In the genomic region with DNA sequence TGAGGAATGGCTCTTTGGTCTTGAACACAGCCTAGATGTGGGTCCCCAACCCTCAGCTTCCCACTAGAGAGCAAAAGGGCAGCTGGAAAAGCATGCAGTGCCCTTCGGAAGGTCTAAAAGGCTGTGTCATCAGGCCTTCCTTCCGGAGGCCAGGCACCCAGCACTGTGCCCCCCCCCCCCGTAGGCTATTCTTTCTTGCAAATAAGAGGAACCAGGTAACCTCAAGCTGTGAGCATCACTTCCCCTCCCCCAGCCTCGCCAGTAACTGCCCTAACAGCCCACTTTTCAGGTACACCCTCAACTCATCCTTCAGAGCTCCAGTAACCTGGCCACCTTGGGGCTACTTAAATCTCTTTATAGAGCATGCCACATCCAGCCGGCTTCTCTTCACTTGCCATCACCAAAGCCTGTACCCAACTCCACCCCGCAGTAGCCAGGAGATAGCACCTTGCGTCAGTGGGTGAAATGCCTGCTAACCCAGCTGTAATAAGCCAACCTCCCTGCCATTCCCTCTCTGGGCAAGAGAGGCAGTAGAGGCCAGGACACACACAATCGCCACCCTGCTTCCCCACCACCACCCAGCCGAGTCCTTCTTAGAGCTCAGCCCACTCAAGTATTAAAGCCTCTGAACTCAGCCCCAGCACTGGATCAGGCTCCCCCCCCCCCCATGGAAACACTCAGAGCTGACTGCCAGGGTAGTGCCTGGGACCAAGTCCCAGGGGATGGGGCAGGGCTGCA, we compare ENCODE assay signal across 8 mouse cellular contexts. TPM values are rescaled to one million over a fixed set of nuclear protein-coding genes. Genes with fewer than 3 reads are reported as not detected.
DNase-seq lines count a peak whose midpoint lies in the region; ATAC-seq and TF ChIP-seq lines count a peak whose summit lies in the region.

No protein-coding gene starts in this region.

- no peaks in the 10 kb centered on the region for H3K9me3 ChIP-seq in forebrain, embryonic 15.5 days
- H3K9me3 ChIP-seq in forebrain, embryonic 14.5 days (replicated peaks; ENCODE audit: control insufficient read depth, low read length), result no peaks in the 10 kb centered on the region
- H3K9me3 ChIP-seq in ES-E14 (ENCODE audit: control insufficient read depth, insufficient read depth, low read depth, low read length), result no peaks in the 10 kb centered on the region
- no peaks in the 10 kb centered on the region for H3K9me3 ChIP-seq in embryonic facial prominence, embryonic 14.5 days (ENCODE audit: control insufficient read depth, low read length)
- no peaks in the 10 kb centered on the region for H3K9me3 ChIP-seq in kidney, embryonic 15.5 days (replicated peaks)
- no peaks in the 10 kb centered on the region for H3K9me3 ChIP-seq in stomach, embryonic 15.5 days

- H3K36me3 ChIP-seq in forebrain, embryonic 15.5 days, result no peaks in the 10 kb centered on the region
- no peaks in the 10 kb centered on the region for H3K36me3 ChIP-seq in forebrain, embryonic 14.5 days (ENCODE audit: control insufficient read depth, insufficient read depth, low read length)
- H3K36me3 ChIP-seq in ES-E14 (ENCODE audit: control insufficient read depth, insufficient read depth, low read length, poor library complexity, severe bottlenecking), result peaks cover 2% of the 10 kb centered on the region; the same call in 1 of the 2 replicates
- H3K36me3 ChIP-seq in embryonic facial prominence, embryonic 14.5 days (ENCODE audit: control insufficient read depth, insufficient read depth, low read length), result no peaks in the 10 kb centered on the region
- no peaks in the 10 kb centered on the region for H3K36me3 ChIP-seq in kidney, embryonic 15.5 days
- no peaks in the 10 kb centered on the region for H3K36me3 ChIP-seq in macrophage (ENCODE audit: inconsistent target)
- no peaks in the 10 kb centered on the region for H3K36me3 ChIP-seq in stomach, embryonic 15.5 days

- H3K79me2 ChIP-seq in macrophage (ENCODE audit: inconsistent target), result peaks cover 62% of the 10 kb centered on the region

- ATAC-seq in forebrain, embryonic 15.5 days (replicated peaks), result no peak
- ATAC-seq in forebrain, embryonic 14.5 days, result no peak
- no peak for ATAC-seq in embryonic facial prominence, embryonic 14.5 days (ENCODE audit: low read depth)
- 0 out of 2 replicates have a peak, but pooled peaks have one; percentile 9 for ATAC-seq in kidney, embryonic 15.5 days (replicated peaks; ENCODE audit: low FRiP score)
- no peak for ATAC-seq in stomach, embryonic 15.5 days (ENCODE audit: insufficient read depth, low FRiP score, low read depth)

- in situ Hi-C loops in ES-E14 (cut with MboI; ENCODE audit: low sequenced_read_pairs in 2 of 2, unreplicated experiment in 2 of 2), result no loop called here

- H3K4me1 ChIP-seq in forebrain, embryonic 15.5 days, result peaks cover 14% of the 10 kb centered on the region
- H3K4me1 ChIP-seq in forebrain, embryonic 14.5 days (ENCODE audit: control insufficient read depth, insufficient read depth, low read length), result no peaks in the 10 kb centered on the region
- H3K4me1 ChIP-seq in ES-E14 (ENCODE audit: control insufficient read depth in 2 of 2, insufficient read depth in 2 of 2, low read length in 2 of 2, poor library complexity in 1 of 2), result peaks cover 3 to 31% of the 10 kb centered on the region in 2 experiments; a peak in 3 of 4 replicates
- peaks cover 13% of the 10 kb centered on the region for H3K4me1 ChIP-seq in embryonic facial prominence, embryonic 14.5 days (ENCODE audit: control insufficient read depth, insufficient read depth, low read length)
- H3K4me1 ChIP-seq in kidney, embryonic 15.5 days, result peaks cover 29% of the 10 kb centered on the region
- 0 out of 2 replicates have a peak, but pooled peaks cover 11% of the 10 kb centered on the region for H3K4me1 ChIP-seq in stomach, embryonic 15.5 days

- 42% methylated on average over 9 of the region's 9 CpGs for WGBS in forebrain, embryonic 15.5 days
- 47% methylated on average over 9 of the region's 9 CpGs for WGBS in forebrain, embryonic 14.5 days
- 59% methylated on average over 8 of the region's 9 CpGs for WGBS in embryonic facial prominence, embryonic 14.5 days
- 41% methylated on average over 9 of the region's 9 CpGs for WGBS in kidney, embryonic 15.5 days
- WGBS in macrophage (ENCODE audit: missing documents), result 2% methylated on average over 9 of the region's 9 CpGs
- WGBS in stomach, embryonic 15.5 days, result 42% methylated on average over 9 of the region's 9 CpGs

- no peak overlapping the region for H3K27ac ChIP-seq in forebrain, embryonic 15.5 days (replicated peaks)
- no peak overlapping the region for H3K27ac ChIP-seq in forebrain, embryonic 14.5 days (ENCODE audit: low read depth, low read length)
- H3K27ac ChIP-seq in ES-E14 (ENCODE audit: insufficient read depth, low read depth, low read length, poor library complexity, severe bottlenecking) (no peak overlapping the region), macrophage (peak overlapping the region; percentile 93)
- H3K27ac ChIP-seq in embryonic facial prominence, embryonic 14.5 days (replicated peaks; ENCODE audit: low read depth, low read length), result no peak overlapping the region
- no peak overlapping the region for H3K27ac ChIP-seq in kidney, embryonic 15.5 days
- H3K27ac ChIP-seq in stomach, embryonic 15.5 days, result no peak overlapping the region

- no peak overlapping the region for H3K4me3 ChIP-seq in forebrain, embryonic 15.5 days
- no peak overlapping the region for H3K4me3 ChIP-seq in forebrain, embryonic 14.5 days (ENCODE audit: low read depth, low read length)
- H3K4me3 ChIP-seq in ES-E14 (ENCODE audit: insufficient read depth in 1 of 2, low read depth in 1 of 2, low read length in 2 of 2, poor library complexity in 1 of 2, severe bottlenecking in 1 of 2) (peak overlapping the region; percentile 87 to 99; a peak in 3 of 4 replicates), macrophage (ENCODE audit: inconsistent target) (peak overlapping the region; percentile 68)
- H3K4me3 ChIP-seq in embryonic facial prominence, embryonic 14.5 days (ENCODE audit: low read depth, low read length), result no peak overlapping the region
- peak overlapping the region; percentile 64; the same call in 1 of the 2 replicates for H3K4me3 ChIP-seq in kidney, embryonic 15.5 days (replicated peaks)
- H3K4me3 ChIP-seq in stomach, embryonic 15.5 days (replicated peaks), result peak overlapping the region; percentile 11; the same call in 1 of the 2 replicates

- no peak for DNase-seq in forebrain, embryonic 14.5 days (ENCODE audit: low spot score)
- DNase-seq in ES-E14 (ENCODE audit: low read depth, low spot score), result no peak
- peak; percentile 24 for DNase-seq in embryonic facial prominence, embryonic 14.5 days (ENCODE audit: low spot score)
- no peak for DNase-seq in left cerebral cortex, adult 8-10 months (ENCODE audit: low spot score in 2 of 2)

- peak overlapping the region; percentile 84; the same call in 1 of the 2 replicates for H3K4me2 ChIP-seq in forebrain, embryonic 15.5 days (replicated peaks)
- H3K4me2 ChIP-seq in forebrain, embryonic 14.5 days (ENCODE audit: low read length), result no peak overlapping the region
- peak overlapping the region; percentile 94 for H3K4me2 ChIP-seq in embryonic facial prominence, embryonic 14.5 days (ENCODE audit: low read depth, low read length)
- H3K4me2 ChIP-seq in kidney, embryonic 15.5 days, result peak overlapping the region; percentile 98
- H3K4me2 ChIP-seq in stomach, embryonic 15.5 days, result peak overlapping the region; percentile 96

- H3K27me3 ChIP-seq in forebrain, embryonic 15.5 days, result no peaks in the 10 kb centered on the region
- no peaks in the 10 kb centered on the region for H3K27me3 ChIP-seq in forebrain, embryonic 14.5 days (replicated peaks; ENCODE audit: control insufficient read depth, insufficient read depth, low read length)
- H3K27me3 ChIP-seq in embryonic facial prominence, embryonic 14.5 days (replicated peaks; ENCODE audit: control insufficient read depth, insufficient read depth, low read length), result 0 out of 2 replicates have a peak, but pooled peaks cover 8% of the 10 kb centered on the region
- 0 out of 2 replicates have a peak, but pooled peaks cover 6% of the 10 kb centered on the region for H3K27me3 ChIP-seq in kidney, embryonic 15.5 days
- no peaks in the 10 kb centered on the region for H3K27me3 ChIP-seq in stomach, embryonic 15.5 days (replicated peaks)

- H3K9ac ChIP-seq in forebrain, embryonic 15.5 days (replicated peaks), result no peak overlapping the region
- no peak overlapping the region for H3K9ac ChIP-seq in forebrain, embryonic 14.5 days (ENCODE audit: low read length)
- H3K9ac ChIP-seq in ES-E14 (ENCODE audit: insufficient read depth, low read depth, low read length, poor library complexity, severe bottlenecking), result peak overlapping the region; percentile 56; the same call in 1 of the 2 replicates
- no peak overlapping the region for H3K9ac ChIP-seq in embryonic facial prominence, embryonic 14.5 days (ENCODE audit: low read depth, low read length)
- H3K9ac ChIP-seq in kidney, embryonic 15.5 days, result no peak overlapping the region
- no peak overlapping the region for H3K9ac ChIP-seq in stomach, embryonic 15.5 days

TF ChIP-seq in ES-E14, 5 proteins besides CTCF, POLR2A, EP300 and RAD21:
- TF ChIP-seq ZNF384 (IDR thresholded peaks at IDR 0.05; ENCODE audit: low read depth, low read length), result no peak
- TF ChIP-seq CHD2 (IDR thresholded peaks at IDR 0.05; ENCODE audit: low read depth, low read length), result no peak
- no peak for TF ChIP-seq ZC3H11A (IDR thresholded peaks at IDR 0.05; ENCODE audit: borderline replicate concordance, low read depth, low read length)
- TF ChIP-seq HCFC1 (IDR thresholded peaks at IDR 0.05; ENCODE audit: borderline replicate concordance, insufficient read depth, low read length), result no peak
- TF ChIP-seq MAFK (IDR thresholded peaks at IDR 0.05; ENCODE audit: insufficient read depth, low read depth, low read length), result no peak

RNA-seq across cellular contexts. Expression of a gene that starts 1.6 kb away (rescaled TPM):
- 24.3 TPM in 2 replicates for polyA plus RNA-seq in forebrain, embryonic 15.5 days (2015; fragmentation: Nextera tagmentation; extraction: Ambion mirVana)
- polyA plus RNA-seq in forebrain, embryonic 14.5 days (2014; fragmentation: Nextera tagmentation; extraction: Ambion mirVana), result 28.9 and 29.5 TPM in 2 replicates
- total RNA-seq in ES-E14 (2012; rRNA removed), result 20.0 and 27.0 TPM in 2 replicates
- polyA plus RNA-seq in embryonic facial prominence, embryonic 14.5 days (2014; fragmentation: Nextera tagmentation; extraction: Ambion mirVana), result 13.4 and 18.2 TPM in 2 replicates
- 22.2 and 23.8 TPM in 2 replicates for polyA plus RNA-seq in kidney, embryonic 15.5 days (2015; fragmentation: Nextera tagmentation; extraction: Ambion mirVana)
- 10 to 100 TPM; 21.4 to 95.1 (median 52.9) TPM for total RNA-seq in macrophage (2018; cell fraction: chromatin; rRNA removed)
- 10 to 100 TPM; 25.4 to 71.0 (median 45.4) TPM for total RNA-seq in macrophage (2018; cell fraction: cytosol; rRNA removed)
- total RNA-seq in macrophage (2018; cell fraction: nucleus; rRNA removed), result 10 to 100 TPM; 23.3 to 93.1 (median 48.3) TPM
- polyA plus RNA-seq in macrophage (2018), result 28.7 to 54.6 TPM (median 46.3 TPM) in 3 replicates
- polyA plus RNA-seq in stomach, embryonic 15.5 days (2015; fragmentation: Nextera tagmentation; extraction: Ambion mirVana), result 19.6 and 21.5 TPM in 2 replicates
- 10 to 100 TPM in 3 of 4 experiments, 1 to 10 TPM in 1; 9.8 to 14.0 (median 11.5) TPM for total RNA-seq in left cerebral cortex, adult 8-10 months (2022)

Comparison
In these comparisons a context has a peak if more than half of its experiments do, and no peak if none do; other contexts are left out.
1. H3K4me3 ChIP-seq: peak in ES-E14 (2 of 2), kidney, embryonic 15.5 days (single experiment), macrophage (single experiment) and stomach, embryonic 15.5 days (single experiment); none in forebrain, embryonic 15.5 days (single experiment), forebrain, embryonic 14.5 days (single experiment) and embryonic facial prominence, embryonic 14.5 days (single experiment).